Comparison of ENCODE assay signal across 10 mouse cellular contexts in the genomic region with DNA sequence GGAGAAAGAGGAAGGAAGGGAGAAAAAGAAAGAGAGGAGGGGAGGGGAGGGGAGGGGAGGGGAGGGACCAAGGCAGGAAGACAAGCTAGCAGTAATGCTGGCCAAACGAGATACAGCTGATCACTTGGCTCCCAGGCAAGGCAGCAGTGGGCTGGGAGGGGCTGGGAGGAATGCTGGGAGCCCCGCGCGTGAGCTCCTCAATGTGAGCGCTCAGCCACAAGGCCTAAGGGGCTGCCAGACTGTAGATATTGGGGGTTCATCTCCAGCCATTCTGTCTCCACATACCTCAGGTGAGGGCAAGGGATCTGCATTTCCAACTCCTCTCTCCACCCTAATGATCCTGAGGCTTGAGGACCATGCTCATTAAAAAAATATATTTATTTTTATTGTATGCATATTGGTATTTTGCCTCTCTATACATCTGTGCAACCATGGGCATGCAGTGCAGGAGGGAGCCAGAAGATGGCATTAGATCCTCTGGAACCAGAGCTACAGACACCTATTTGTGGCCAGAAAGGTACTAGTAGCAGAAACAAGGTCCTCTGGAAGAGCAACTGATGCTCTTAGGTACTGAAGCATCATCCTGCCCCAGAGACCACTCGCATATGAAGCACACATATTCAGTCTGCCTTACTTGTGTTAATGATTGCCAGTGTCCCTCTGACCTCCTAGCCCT. TPM values are rescaled to one million over a fixed set of nuclear protein-coding genes. Genes with fewer than 3 reads are reported as not detected.
DNase-seq lines count a peak whose midpoint lies in the region; ATAC-seq and TF ChIP-seq lines count a peak whose summit lies in the region.
"Had no signal": no experiment of that assay in that cellular context is flagged by ENCODE, and none has a peak within 500 bp of the region (broad histone marks: within the 10 kb centered on the region; RNA-seq: fewer than 3 reads in every experiment).

No protein-coding gene starts in this region.

- 22% methylated on average over 6 of the region's 6 CpGs for WGBS in cerebellum, adult 2 months
- WGBS in liver, embryonic 13.5 days (ENCODE audit: insufficient replicate concordance), result 7% methylated on average over 5 of the region's 6 CpGs

- peak; percentile 50 to 53 for ATAC-seq in hematopoietic stem cell, adult 5-6 weeks (replicated peaks in 1 of 2; ENCODE audit: insufficient read depth in 1 of 2, low FRiP score in 2 of 2, low TSS enrichment in 1 of 2, low read depth in 1 of 2, poor library complexity in 2 of 2, severe bottlenecking in 2 of 2)
- peak; percentile 55 for ATAC-seq in liver, embryonic 13.5 days (ENCODE audit: low read depth)
- no peak for ATAC-seq in erythroid progenitor cell, adult 5-6 weeks (replicated peaks; ENCODE audit: low FRiP score, poor library complexity, severe bottlenecking)

- no peaks in the 10 kb centered on the region for H3K36me3 ChIP-seq in liver, embryonic 13.5 days

- no peak overlapping the region for H3K4me3 ChIP-seq in cerebellum, adult 2 months (replicated peaks; ENCODE audit: insufficient read depth, low read depth, low read length)
- H3K4me3 ChIP-seq in liver, embryonic 13.5 days (replicated peaks), result 0 out of 2 replicates have a peak overlapping the region, but pooled peaks have one; percentile 1

- no peaks in the 10 kb centered on the region for H3K9me3 ChIP-seq in liver, embryonic 13.5 days (replicated peaks)

- 0 out of 2 replicates have a peak, but pooled peaks cover 2% of the 10 kb centered on the region for H3K4me1 ChIP-seq in cerebellum, adult 2 months (ENCODE audit: control insufficient read depth, insufficient read depth, low read length)
- H3K4me1 ChIP-seq in liver, embryonic 13.5 days (replicated peaks), result peaks cover 30% of the 10 kb centered on the region

- peak; percentile 38; the same call in 1 of the 2 replicates for TF ChIP-seq CTCF in cerebellum, adult 2 months (IDR thresholded peaks at IDR 0.05; ENCODE audit: borderline replicate concordance, insufficient read depth, low read depth, low read length)

- H3K4me2 ChIP-seq in liver, embryonic 13.5 days, result peak overlapping the region; percentile 43

- H3K27me3 ChIP-seq in cerebellum, adult 2 months (ENCODE audit: control insufficient read depth, insufficient read depth, low read length), result no peaks in the 10 kb centered on the region
- no peaks in the 10 kb centered on the region for H3K27me3 ChIP-seq in liver, embryonic 13.5 days

- peak; percentile 30 to 32 for DNase-seq in cerebellum, adult 2 months
- no peak for DNase-seq in cerebellum, adult 11 months
- DNase-seq in right cerebral cortex, postnatal 4 days, result peak; percentile 40
- no peak for DNase-seq in right cerebral cortex, postnatal 25 days
- peak; percentile 13 for DNase-seq in liver, embryonic 13.5 days
- DNase-seq in retina, embryonic 14.5 days (ENCODE audit: low spot score), result peak; percentile 34

- no peak overlapping the region for H3K9ac ChIP-seq in liver, embryonic 13.5 days

- H3K27ac ChIP-seq in cerebellum, adult 2 months (ENCODE audit: insufficient read depth, low read length), result no peak overlapping the region
- H3K27ac ChIP-seq in liver, embryonic 13.5 days, result 0 out of 2 replicates have a peak overlapping the region, but pooled peaks have one; percentile 21
- H3K27ac ChIP-seq: macrophage had no signal

- no peak for TF ChIP-seq POLR2A in cerebellum, adult 2 months (IDR thresholded peaks at IDR 0.05; ENCODE audit: borderline replicate concordance, insufficient read depth, low read length)

RNA-seq across cellular contexts. Expression of a gene that starts 2.6 kb away (rescaled TPM):
- polyA plus RNA-seq in cerebellum, adult 2 months (2012; rRNA removed), result 9.9 and 10.3 TPM in 2 replicates
- not detected in 2 replicates for total RNA-seq in hematopoietic stem cell, adult 5-6 weeks (2017)
- 6.0 and 8.0 TPM in 2 replicates for polyA plus RNA-seq in liver, embryonic 13.5 days (2015; fragmentation: Nextera tagmentation; extraction: Ambion mirVana)
- total RNA-seq in erythroid progenitor cell, adult 5-6 weeks (2015; ENCODE audit: low replicate concordance), result not detected in 2 replicates
- total RNA-seq in erythroid progenitor cell, adult 5-6 weeks (2017; ENCODE audit: low replicate concordance), result not detected in 2 replicates
- total RNA-seq: MEL had no signal

Comparison
In these comparisons a context has a peak if more than half of its experiments do, and no peak if none do; other contexts are left out.
1. DNase-seq: peak in cerebellum, adult 2 months (2 of 2), right cerebral cortex, postnatal 4 days (single experiment), liver, embryonic 13.5 days (single experiment) and retina, embryonic 14.5 days (single experiment); none in cerebellum, adult 11 months (single experiment) and right cerebral cortex, postnatal 25 days (single experiment).